Mouse (Mus musculus) retina, embryonic 14.5 days (tissue): Measurements from ENCODE around the gene Pla2g2d.

Source experiments
- DNase-seq: peaks from one replicate; pipeline ENCODE4 v3.0.0-alpha.2; 2015; ENCODE audit warnings: low spot score

Pla2g2d gene

DNA sequence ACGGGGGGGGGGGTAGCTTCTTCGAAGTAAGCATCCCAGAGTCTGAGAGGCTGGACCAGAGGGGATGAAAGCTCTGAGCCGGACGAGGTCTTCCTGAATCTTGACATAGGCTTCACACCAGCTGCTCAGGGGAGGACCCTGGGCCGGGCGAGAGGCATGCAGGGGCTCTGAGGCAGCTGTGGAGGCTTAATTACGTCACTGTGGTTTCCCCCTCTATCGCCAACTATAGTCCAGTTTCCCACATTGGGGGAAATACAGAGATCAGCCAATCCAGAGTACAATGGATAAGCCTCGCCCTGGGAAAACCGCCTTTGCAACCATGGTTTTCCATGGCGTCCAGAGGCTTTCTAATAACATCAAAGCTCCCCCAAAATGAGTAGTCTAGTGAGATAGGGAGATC is 51.6 kb downstream of the Pla2g2d start:
- DNase-seq: no peak
